Comparison of ENCODE assay signal across 11 mouse cellular contexts in genomic region chr8:11385272-11385905, GRCm38 (mm10).
DNase-seq lines count a peak whose midpoint lies in the region; ATAC-seq and TF ChIP-seq lines count a peak whose summit lies in the region.
"Had no signal": no experiment of that assay in that cellular context is flagged by ENCODE, and none has a peak within 500 bp of the region (broad histone marks: within the 10 kb centered on the region; RNA-seq: fewer than 3 reads in every experiment).

No protein-coding gene starts in this region.

- TF ChIP-seq CTCF in kidney, adult 2 months (conservative IDR thresholded peaks at IDR 0.05; ENCODE audit: insufficient read depth, insufficient read length, low read depth, low read length), result no peak

- H3K9ac ChIP-seq in limb, embryonic 15.5 days, result no peak overlapping the region
- H3K9ac ChIP-seq: hindbrain, embryonic 15.5 days; liver, embryonic 15.5 days had no signal

- peaks cover 5% of the 10 kb centered on the region; the same call in 1 of the 2 replicates for H3K4me1 ChIP-seq in kidney, adult 2 months (ENCODE audit: control insufficient read depth, insufficient read depth, low read length)
- peaks cover 82% of the 10 kb centered on the region for H3K4me1 ChIP-seq in brown adipose tissue, adult 24 weeks (ENCODE audit: control insufficient read depth, insufficient read depth, insufficient read length, low read length)
- peaks cover 33% of the 10 kb centered on the region for H3K4me1 ChIP-seq in limb, embryonic 15.5 days
- H3K4me1 ChIP-seq: liver, embryonic 15.5 days had no signal

- TF ChIP-seq POLR2A in kidney, adult 2 months (IDR thresholded peaks at IDR 0.05; ENCODE audit: low read depth, low read length), result no peak

- intact Hi-C loops in left cerebral cortex, postnatal 36 days (cut with DNase I), result no loop called here

- no peak overlapping the region for H3K4me3 ChIP-seq in kidney, adult 2 months (ENCODE audit: insufficient read depth, low read depth, low read length)
- H3K4me3 ChIP-seq in brown adipose tissue, adult 24 weeks (ENCODE audit: insufficient read depth, low read depth, low read length), result no peak overlapping the region
- H3K4me3 ChIP-seq in limb, embryonic 15.5 days, result no peak overlapping the region
- H3K4me3 ChIP-seq: hindbrain, embryonic 15.5 days; liver, embryonic 15.5 days had no signal

- no peak for ATAC-seq in limb, embryonic 15.5 days (ENCODE audit: insufficient number of reproducible peaks, low FRiP score, low TSS enrichment, low read depth)

- 70% methylated on average over 9 of the region's 9 CpGs for WGBS in kidney, adult 2 months
- 49% methylated on average over 9 of the region's 9 CpGs for WGBS in limb, embryonic 15.5 days

- no peaks in the 10 kb centered on the region for H3K36me3 ChIP-seq in kidney, adult 2 months (ENCODE audit: control insufficient read depth, insufficient read depth, low read length)
- H3K36me3 ChIP-seq in limb, embryonic 15.5 days, result no peaks in the 10 kb centered on the region
- H3K36me3 ChIP-seq: hindbrain, embryonic 15.5 days; liver, embryonic 15.5 days had no signal

- DNase-seq in kidney, adult 2 months, result peak; percentile 53
- no peak for DNase-seq in kidney, adult 9 months
- peak; percentile 42 for DNase-seq in Muller cell, postnatal 12 days (ENCODE audit: inconsistent ontology term)
- DNase-seq in thymus, postnatal 36 days, result no peak
- DNase-seq in left cerebral cortex, postnatal 36 days (ENCODE audit: low spot score in 2 of 2), result no peak
- DNase-seq: layer of hippocampus, adult 9-11 months; thymus, postnatal 14 days had no signal

- no peaks in the 10 kb centered on the region for H3K27me3 ChIP-seq in kidney, adult 2 months (replicated peaks; ENCODE audit: control insufficient read depth, insufficient read depth, low read length)
- no peaks in the 10 kb centered on the region for H3K27me3 ChIP-seq in limb, embryonic 15.5 days
- H3K27me3 ChIP-seq: hindbrain, embryonic 15.5 days; liver, embryonic 15.5 days had no signal

- no peaks in the 10 kb centered on the region for H3K9me3 ChIP-seq in limb, embryonic 15.5 days
- H3K9me3 ChIP-seq: hindbrain, embryonic 15.5 days; liver, embryonic 15.5 days had no signal

- H3K27ac ChIP-seq in kidney, adult 2 months (ENCODE audit: insufficient read depth, low read depth, low read length), result 0 out of 2 replicates have a peak overlapping the region, but pooled peaks have one; percentile 39
- H3K27ac ChIP-seq in brown adipose tissue, adult 24 weeks (replicated peaks; ENCODE audit: low read depth, low read length), result peak overlapping the region; percentile 89
- peak overlapping the region; percentile 40; the same call in 1 of the 2 replicates for H3K27ac ChIP-seq in limb, embryonic 15.5 days
- H3K27ac ChIP-seq: hindbrain, embryonic 15.5 days; liver, embryonic 15.5 days had no signal

- H3K4me2 ChIP-seq in limb, embryonic 15.5 days, result no peak overlapping the region
- H3K4me2 ChIP-seq: hindbrain, embryonic 15.5 days; liver, embryonic 15.5 days had no signal

Comparison
In these comparisons a context has a peak if more than half of its experiments do, and no peak if none do; other contexts are left out.
1. DNase-seq: peak in kidney, adult 2 months (single experiment) and Muller cell, postnatal 12 days (single experiment); none in kidney, adult 9 months (single experiment), thymus, postnatal 36 days (0 of 2) and left cerebral cortex, postnatal 36 days (0 of 2).
2. H3K27ac ChIP-seq: peak in every context shown above with its lines; median percentile 89 in brown adipose tissue, adult 24 weeks; 40 in limb, embryonic 15.5 days; 39 in kidney, adult 2 months.